Mouse (Mus musculus) liver, postnatal 0 days (tissue): ENCODE measurements at regions not wholly inside any gene's neighbourhood (a gene's known extent, or its start where the extent isn't known, plus 50 kb on each side); places are given as distances from the start of the nearest gene placed in this dataset.

Source experiments
- ATAC-seq: fragments of 200-750 bp; cut with Nextera tagmentation; 2 replicates; pipeline ENCODE4 v1.8.0; 2017; ENCODE audit warnings: mild to moderate bottlenecking, moderate library complexity
- DNase-seq: peaks from one replicate; pipeline ENCODE4 v3.0.0-alpha.2; 2016
- H3K27ac ChIP-seq: fragments of 300-500 bp; sonication (generic); 2 replicates; pipeline ENCODE4 v1.5.1; 2014; ENCODE audit warnings: antibody characterized with exemption, moderate library complexity, mild to moderate bottlenecking, low read depth
- H3K27me3 ChIP-seq: fragments of 300-500 bp; sonication (generic); 2 replicates; pipeline ENCODE4 v1.6.1; 2014; ENCODE audit warnings: low read length, control low read depth, mixed read lengths; ENCODE audit not compliant: insufficient read depth
- H3K36me3 ChIP-seq: fragments of 300-500 bp; sonication (generic); replicated peaks from 2 replicates; pipeline ENCODE4 v1.6.1; 2014; ENCODE audit warnings: mild to moderate bottlenecking, control low read depth, low read length, moderate library complexity, mixed read lengths; ENCODE audit not compliant: insufficient read depth
- H3K4me1 ChIP-seq: fragments of 300-500 bp; sonication (generic); 2 replicates; pipeline ENCODE4 v1.6.1; 2014; ENCODE audit warnings: antibody characterized with exemption, mild to moderate bottlenecking, control low read depth; ENCODE audit not compliant: insufficient read depth
- H3K4me2 ChIP-seq: fragments of 300-500 bp; sonication (generic); 2 replicates; pipeline ENCODE4 v1.6.1; 2014; ENCODE audit warnings: low read depth, mild to moderate bottlenecking, low read length, moderate library complexity, mixed read lengths
- H3K4me3 ChIP-seq: fragments of 300-500 bp; sonication (generic); 2 replicates; pipeline ENCODE4 v1.5.1; 2014; ENCODE audit warnings: low read depth, low read length
- H3K9ac ChIP-seq: fragments of 300-500 bp; sonication (generic); replicated peaks from 2 replicates; pipeline ENCODE4 v1.6.1; 2014; ENCODE audit warnings: mild to moderate bottlenecking, moderate library complexity
- H3K9me3 ChIP-seq: fragments of 300-500 bp; sonication (generic); 2 replicates; pipeline ENCODE4 v1.6.1; 2016; ENCODE audit warnings: mild to moderate bottlenecking, control low read depth, low read length, mixed read lengths
- CTCF ChIP-seq: sonication (generic); IDR thresholded peaks from 2 replicates; pipeline ENCODE4 v1.5.1; 2016; ENCODE audit warnings: antibody characterized with exemption, low read depth
- EP300 ChIP-seq: IDR thresholded peaks from 2 replicates; pipeline ENCODE4 v1.6.1; 2016; ENCODE audit warnings: antibody characterized with exemption, low read depth, mild to moderate bottlenecking
- WGBS: fragments of 180-500 bp; shearing (Covaris S2); extraction: QIAGEN DNeasy Blood & Tissue Kit; methylation state at CpG from one replicate; pipeline ENCODE4 v1.1.7; 2014; ENCODE audit not compliant: insufficient replicate concordance; 5-methylcytosine and 5-hydroxymethylcytosine counted together

- Histone ChIP-seq H3K9ac (no peak overlapping the region), H3K36me3 (no peaks in the 10 kb centered on the region), H3K9me3 (no peaks in the 10 kb centered on the region), H3K4me1 (0 out of 2 replicates have a peak, but pooled peaks cover 2% of the 10 kb centered on the region), H3K27me3 (no peaks in the 10 kb centered on the region; the same call in 1 of the 2 replicates), H3K4me2 (no peak overlapping the region), H3K27ac (no peak overlapping the region), H3K4me3 (no peak overlapping the region)
- ATAC-seq: no peak
- DNase-seq: no peak
- 34% methylated on average over 2 of the region's 2 CpGs for WGBS
- TF ChIP-seq CTCF (no peak), EP300 (no peak)
Observed at GRCm38 (mm10) chr8:10763907-10764306, 244.4 kb downstream of the Irs2 start.

- Histone ChIP-seq H3K27ac (no peak overlapping the region), H3K9me3 (no peaks in the 10 kb centered on the region), H3K36me3 (no peaks in the 10 kb centered on the region), H3K4me2 (no peak overlapping the region), H3K27me3 (no peaks in the 10 kb centered on the region; the same call in 1 of the 2 replicates), H3K4me1 (0 out of 2 replicates have a peak, but pooled peaks cover 2% of the 10 kb centered on the region), H3K9ac (no peak overlapping the region), H3K4me3 (no peak overlapping the region)
- 62% methylated on average over 11 of the region's 11 CpGs for WGBS
- no peak for DNase-seq
- ATAC-seq: no peak
- no peak for TF ChIP-seq CTCF
- no peak for TF ChIP-seq EP300
Observed at GRCm38 (mm10) chr8:10761694-10762305, 246.5 kb downstream of the Irs2 start.

GRCm38 (mm10) chr8:10760851-10761693 is 247.2 kb downstream of the Irs2 start:
- ATAC-seq: no peak
- H3K27ac ChIP-seq: no peak overlapping the region

DNA sequence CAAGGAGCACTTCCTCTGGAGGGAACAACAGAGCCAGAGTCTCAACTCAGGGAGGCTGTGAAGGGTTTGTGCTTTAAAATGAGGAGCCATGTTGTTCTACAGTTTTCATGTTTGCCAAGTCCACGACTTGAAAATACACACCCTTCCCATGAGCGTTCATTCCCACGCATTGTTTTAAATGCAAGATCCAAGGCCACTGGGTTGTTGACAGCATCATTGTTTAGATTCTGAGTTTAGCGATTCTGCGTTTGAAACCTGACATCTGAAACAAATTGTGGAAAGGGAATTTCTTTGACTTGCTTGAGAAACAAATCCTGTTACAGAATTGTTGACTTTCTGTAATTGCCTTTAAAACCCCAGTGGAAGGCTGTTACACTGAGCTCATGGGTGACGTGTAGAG is 248.0 kb downstream of the Irs2 start:
- no peak for ATAC-seq
- H3K27me3 ChIP-seq: no peaks in the 10 kb centered on the region
- no peaks in the 10 kb centered on the region for H3K36me3 ChIP-seq
- WGBS: 67% methylated on average over 6 of the region's 6 CpGs
- TF ChIP-seq CTCF (no peak), EP300 (no peak)
- H3K9ac ChIP-seq: no peak overlapping the region
- no peak overlapping the region for H3K4me2 ChIP-seq
- no peaks in the 10 kb centered on the region for H3K9me3 ChIP-seq
- H3K27ac ChIP-seq: no peak overlapping the region
- H3K4me1 ChIP-seq: 0 out of 2 replicates have a peak, but pooled peaks cover 2% of the 10 kb centered on the region
- no peak overlapping the region for H3K4me3 ChIP-seq
- DNase-seq: no peak

More at GRCm38 (mm10) chr8:10760851-10761693, 247.2 kb downstream of the Irs2 start:
- H3K9ac ChIP-seq: no peak overlapping the region
- H3K9me3 ChIP-seq: no peaks in the 10 kb centered on the region
- no peak overlapping the region for H3K4me3 ChIP-seq
- no peak for TF ChIP-seq CTCF
- no peak for TF ChIP-seq EP300
- H3K36me3 ChIP-seq: no peaks in the 10 kb centered on the region
- WGBS: 30% methylated on average over 17 of the region's 17 CpGs
- no peak for DNase-seq
- H3K4me2 ChIP-seq: no peak overlapping the region
- H3K27me3 ChIP-seq: no peaks in the 10 kb centered on the region; the same call in 1 of the 2 replicates
- H3K4me1 ChIP-seq: 0 out of 2 replicates have a peak, but pooled peaks cover 2% of the 10 kb centered on the region

GRCm38 (mm10) chr8:10758151-10758550 is 250.1 kb downstream of the Irs2 start:
- ATAC-seq (no peak), DNase-seq (no peak)
- WGBS: 79% methylated on average over 4 of the region's 4 CpGs
- peaks cover 2% of the 10 kb centered on the region; the same call in 1 of the 2 replicates for H3K4me1 ChIP-seq
- no peak overlapping the region for H3K27ac ChIP-seq
- H3K27me3 ChIP-seq: no peaks in the 10 kb centered on the region
- no peaks in the 10 kb centered on the region for H3K36me3 ChIP-seq
- H3K9ac ChIP-seq: no peak overlapping the region
- H3K9me3 ChIP-seq: no peaks in the 10 kb centered on the region
- H3K4me3 ChIP-seq: no peak overlapping the region
- TF ChIP-seq EP300 (no peak), CTCF (no peak)
- no peak overlapping the region for H3K4me2 ChIP-seq

DNA sequence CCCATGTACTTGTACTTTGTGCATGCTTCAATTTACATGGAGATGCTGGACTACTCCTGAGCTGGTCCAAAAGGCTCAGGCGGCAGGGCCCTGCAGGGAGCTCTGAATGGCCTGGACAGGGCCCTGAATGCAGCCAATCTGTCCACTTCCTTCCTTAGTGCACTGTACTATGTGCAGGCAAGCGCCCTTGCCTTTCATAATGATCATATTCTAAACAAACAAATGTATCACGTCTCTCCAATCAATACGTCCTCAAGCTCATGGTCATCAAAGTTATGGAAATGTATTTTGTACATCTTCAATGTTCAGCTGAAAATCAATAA is 253.3 kb downstream of the Irs2 start:
- Histone ChIP-seq H3K36me3 (no peaks in the 10 kb centered on the region), H3K27ac (no peak overlapping the region)

More for the DNA sequence above, 253.3 kb downstream of the Irs2 start:
- no peak for TF ChIP-seq CTCF
- no peak for TF ChIP-seq EP300
- no peak overlapping the region for H3K9ac ChIP-seq
- WGBS: 74% methylated on average over 4 of the region's 4 CpGs
- H3K4me2 ChIP-seq: no peak overlapping the region
- no peak for ATAC-seq
- DNase-seq: no peak
- H3K4me3 ChIP-seq: no peak overlapping the region
- no peaks in the 10 kb centered on the region for H3K9me3 ChIP-seq
- H3K27me3 ChIP-seq: no peaks in the 10 kb centered on the region
- no peaks in the 10 kb centered on the region; the same call in 1 of the 2 replicates for H3K4me1 ChIP-seq
